Mouse (Mus musculus) MEL (cell line): ENCODE measurements around the gene Zfp366. TPM values are rescaled to one million over a fixed set of nuclear protein-coding genes. Genes with fewer than 3 reads are reported as not detected.

ENCODE experiments used
- DNase-seq: peaks from one replicate; pipeline ENCODE4 v3.0.0; 2011; ENCODE audit warnings: low read depth, low spot score
- H3K27ac ChIP-seq: 2 replicates; pipeline ENCODE4 v1.5.1; 2012; ENCODE audit warnings: low read depth, mild to moderate bottlenecking, control low read depth, low read length, moderate library complexity; ENCODE audit not compliant: control insufficient read depth
- H3K27me3 ChIP-seq, 2 experiments: fragments of 150-350 bp in 1 of 2; sonication (generic) in 1 of 2; 2 replicates each; pipeline ENCODE4 v1.6.1; 2012; ENCODE audit warnings: low read length in 2 of 2, mild to moderate bottlenecking in 2 of 2, improper control_type of control experiment in 1 of 2, moderate library complexity in 1 of 2; ENCODE audit not compliant: insufficient read depth in 2 of 2, control insufficient read depth in 1 of 2
- H3K36me3 ChIP-seq, 2 experiments: 2 replicates each; pipeline ENCODE4 v1.6.1; 2012 to 2014; ENCODE audit warnings: low read length in 2 of 2, improper control_type of control experiment in 1 of 2, inconsistent platforms in 1 of 2, mild to moderate bottlenecking in 1 of 2; ENCODE audit not compliant: insufficient read depth in 2 of 2, control insufficient read depth in 1 of 2
- H3K4me1 ChIP-seq, 2 experiments: fragments of 150-350 bp in 1 of 2; sonication (generic) in 1 of 2; 2 replicates each; pipeline ENCODE4 v1.6.1; 2012; ENCODE audit warnings: low read length in 2 of 2, improper control_type of control experiment in 1 of 2, mild to moderate bottlenecking in 1 of 2; ENCODE audit not compliant: insufficient read depth in 2 of 2, control insufficient read depth in 1 of 2
- H3K4me3 ChIP-seq, 2 experiments: fragments of 150-350 bp in 1 of 2; sonication (generic) in 1 of 2; 2 replicates each; pipeline ENCODE4 v1.5.1; 2012; ENCODE audit warnings: low read depth in 2 of 2, low read length in 2 of 2, mild to moderate bottlenecking in 2 of 2, moderate library complexity in 2 of 2, control low read depth in 1 of 2, improper control_type of control experiment in 1 of 2; ENCODE audit not compliant: control insufficient read depth in 1 of 2, insufficient read depth in 1 of 2
- H3K79me2 ChIP-seq: 2 replicates; pipeline ENCODE4 v1.6.1; 2012; ENCODE audit warnings: mild to moderate bottlenecking, low read length, moderate library complexity; ENCODE audit not compliant: control insufficient read depth, poor library complexity, insufficient read depth
- H3K9ac ChIP-seq: 2 replicates; pipeline ENCODE4 v1.6.1; 2012; ENCODE audit warnings: low read depth, mild to moderate bottlenecking, control low read depth, low read length, moderate library complexity; ENCODE audit not compliant: control insufficient read depth, poor library complexity, severe bottlenecking
- H3K9me3 ChIP-seq: fragments of 150-350 bp; sonication (generic); replicated peaks from 2 replicates; pipeline ENCODE4 v1.6.1; 2012; ENCODE audit warnings: mild to moderate bottlenecking, low read length, improper control_type of control experiment, moderate library complexity; ENCODE audit not compliant: insufficient read depth
- CHD2 ChIP-seq: IDR thresholded peaks from 2 replicates; pipeline ENCODE4 v1.6.1; 2011; ENCODE audit warnings: low read length, improper control_type of control experiment
- ETS1 ChIP-seq: IDR thresholded peaks from 2 replicates; pipeline ENCODE4 v1.6.1; 2012; ENCODE audit warnings: low read depth, mild to moderate bottlenecking, inconsistent platforms, low read length, improper control_type of control experiment, moderate library complexity
- JUND ChIP-seq: IDR thresholded peaks from 2 replicates; pipeline ENCODE4 v1.6.1; 2011; ENCODE audit warnings: low read depth, mild to moderate bottlenecking, improper control_type of control experiment, low read length
- KAT2A ChIP-seq: conservative IDR thresholded peaks from 2 replicates; pipeline ENCODE4 v1.6.1; 2012; ENCODE audit warnings: low read depth, low read length, improper control_type of control experiment, inconsistent platforms
- MAFK ChIP-seq: IDR thresholded peaks from 2 replicates; pipeline ENCODE4 v1.6.1; 2011; ENCODE audit warnings: low read depth, mild to moderate bottlenecking, low read length, improper control_type of control experiment, borderline replicate concordance
- MXI1 ChIP-seq: IDR thresholded peaks from 2 replicates; pipeline ENCODE4 v1.6.1; 2011; ENCODE audit warnings: mild to moderate bottlenecking, low read depth, low read length, improper control_type of control experiment
- MYC ChIP-seq: IDR thresholded peaks from 2 replicates; pipeline ENCODE4 v1.6.1; 2011; ENCODE audit warnings: low read depth, mild to moderate bottlenecking, low read length, improper control_type of control experiment, moderate library complexity
- NRF1 ChIP-seq: IDR thresholded peaks from 2 replicates; pipeline ENCODE4 v1.6.1; 2014; ENCODE audit warnings: low read depth, mild to moderate bottlenecking, inconsistent platforms, low read length, improper control_type of control experiment, moderate library complexity; ENCODE audit not compliant: poor library complexity, insufficient read depth, severe bottlenecking
- POLR2A ChIP-seq, 2 experiments: IDR thresholded peaks; 2 replicates each; pipeline ENCODE4 v1.6.1; 2011 to 2012; ENCODE audit warnings: low read length in 2 of 2, mild to moderate bottlenecking in 2 of 2, control low read depth in 1 of 2, improper control_type of control experiment in 1 of 2, low read depth in 1 of 2, moderate library complexity in 1 of 2; ENCODE audit not compliant: control insufficient read depth in 1 of 2, insufficient read depth in 1 of 2, poor library complexity in 1 of 2
- POLR2AphosphoS2 ChIP-seq: IDR thresholded peaks from 2 replicates; pipeline ENCODE4 v1.6.1; 2011; ENCODE audit warnings: low read length, improper control_type of control experiment
- POLR2AphosphoS5 ChIP-seq: IDR thresholded peaks from 2 replicates; pipeline ENCODE4 v1.6.1; 2012; ENCODE audit warnings: low read depth, borderline replicate concordance, mild to moderate bottlenecking, inconsistent platforms, low read length, moderate library complexity, mixed read lengths
- SMC3 ChIP-seq: IDR thresholded peaks from 2 replicates; pipeline ENCODE4 v1.6.1; 2011; ENCODE audit warnings: low read depth, low read length, improper control_type of control experiment
- TAL1 ChIP-seq: IDR thresholded peaks from 2 replicates; pipeline ENCODE4 v1.6.1; 2012; ENCODE audit warnings: mild to moderate bottlenecking, inconsistent platforms, low read length, moderate library complexity, mixed read lengths
- TCF12 ChIP-seq: IDR thresholded peaks from 2 replicates; pipeline ENCODE4 v1.6.1; 2014; ENCODE audit warnings: low read depth, mild to moderate bottlenecking, inconsistent platforms, low read length, improper control_type of control experiment, moderate library complexity
- USF1 ChIP-seq: IDR thresholded peaks from 2 replicates; pipeline ENCODE4 v1.6.1; 2014; ENCODE audit warnings: low read depth, mild to moderate bottlenecking, inconsistent platforms, low read length, improper control_type of control experiment, moderate library complexity
- USF2 ChIP-seq, 2 experiments: IDR thresholded peaks; 2 replicates each; pipeline ENCODE4 v1.6.1; 2011 to 2012; ENCODE audit warnings: improper control_type of control experiment in 2 of 2, low read length in 2 of 2, borderline replicate concordance in 1 of 2, inconsistent platforms in 1 of 2, low read depth in 1 of 2, mild to moderate bottlenecking in 1 of 2; ENCODE audit not compliant: insufficient read depth in 1 of 2
- ZC3H11A ChIP-seq: IDR thresholded peaks from 2 replicates; pipeline ENCODE4 v1.6.1; 2012; ENCODE audit warnings: low read depth, mild to moderate bottlenecking, inconsistent platforms, low read length, improper control_type of control experiment
- ZKSCAN1 ChIP-seq: IDR thresholded peaks from 2 replicates; pipeline ENCODE4 v1.6.1; 2012; ENCODE audit warnings: low read depth, mild to moderate bottlenecking, inconsistent platforms, low read length, improper control_type of control experiment, moderate library complexity
- ZNF384 ChIP-seq: IDR thresholded peaks from 2 replicates; pipeline ENCODE4 v1.6.1; 2012; ENCODE audit warnings: low read depth, mild to moderate bottlenecking, inconsistent platforms, low read length, improper control_type of control experiment
- polyA plus RNA-seq, 2 experiments: library from polyadenylated mRNA; stranded (reverse) in 1 of 2; unstranded in 1 of 2; fragments of >175 nt in 1 of 2; fragments of >200 nt in 1 of 2; gene quantifications; 2 replicates each; pipeline versions ENCODE4 v1.2.1 to v1.2.4; 2012; ENCODE audit warnings: low replicate concordance in 2 of 2, low read depth in 1 of 2; ENCODE audit not compliant: insufficient read length in 2 of 2, insufficient read depth in 1 of 2, missing spikeins in 1 of 2
- total RNA-seq: library from RNA; depleted of rRNA; stranded (reverse); fragments of 300-350 nt; gene quantifications from 2 replicates; pipeline ENCODE4 v1.2.3, GENCODE M21; 2012

The Zfp366 gene
- total and polyA plus RNA-seq, 3 experiments: not detected

DNA sequence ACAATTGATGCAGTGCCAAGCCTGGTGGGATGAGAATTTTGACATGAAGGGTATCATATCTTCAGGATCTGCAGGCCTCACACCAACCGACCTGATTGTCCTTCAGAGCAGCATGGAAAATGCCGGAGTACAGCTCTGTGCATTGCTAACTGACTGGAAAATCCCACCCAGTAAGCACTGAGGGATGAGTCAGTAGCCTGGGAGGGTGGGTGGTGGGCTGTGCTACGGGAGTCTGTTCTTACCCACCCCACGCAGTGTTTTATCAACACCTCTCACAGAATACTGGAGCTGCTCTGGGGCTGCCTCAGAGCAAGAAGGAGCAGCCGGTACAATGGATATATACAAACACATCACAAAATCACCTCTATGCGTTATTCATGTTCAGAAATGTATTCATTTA lies 79.9 kb downstream of the Zfp366 start:
- Histone ChIP-seq H3K27ac (no peak overlapping the region), H3K27me3 (no peaks in the 10 kb centered on the region), H3K79me2 (no peaks in the 10 kb centered on the region), H3K36me3 (no peaks in the 10 kb centered on the region), H3K9ac (no peak overlapping the region), H3K4me3 (no peak overlapping the region), H3K4me1 (no peaks in the 10 kb centered on the region), H3K9me3 (no peaks in the 10 kb centered on the region)
- TF ChIP-seq ZC3H11A: no peak
- TF ChIP-seq TCF12: no peak
- no peak for TF ChIP-seq KAT2A
- TF ChIP-seq SMC3: no peak
- TF ChIP-seq POLR2AphosphoS2: no peak
- no peak for TF ChIP-seq POLR2A (IDR thresholded peaks at IDR 0.05; ENCODE audit: control insufficient read depth in 1 of 2, insufficient read depth in 1 of 2, low read depth in 1 of 2, low read length in 2 of 2, poor library complexity in 1 of 2)
- TF ChIP-seq MYC: no peak
- TF ChIP-seq MAFK: no peak
- no peak for TF ChIP-seq ZKSCAN1
- no peak for TF ChIP-seq JUND
- DNase-seq: no peak

- Histone ChIP-seq H3K36me3 (no peaks in the 10 kb centered on the region), H3K4me1 (no peaks in the 10 kb centered on the region), H3K79me2 (no peaks in the 10 kb centered on the region), H3K27me3 (no peaks in the 10 kb centered on the region; a peak in 1 of 4 replicates)
- TF ChIP-seq NRF1 (no peak), ETS1 (no peak), CHD2 (no peak), USF1 (no peak), ZNF384 (no peak), POLR2AphosphoS5 (no peak), USF2 (IDR thresholded peaks at IDR 0.05; ENCODE audit: borderline replicate concordance in 1 of 2, insufficient read depth in 1 of 2, low read depth in 1 of 2, low read length in 2 of 2) (no peak), TAL1 (no peak), MXI1 (no peak), JUND (no peak)
- TF ChIP-seq, all 39 proteins: peak for 0
- Histone ChIP-seq H3K9ac (no peak overlapping the region), H3K4me3 (no peak overlapping the region), H3K9me3 (no peaks in the 10 kb centered on the region), H3K27ac (no peak overlapping the region)
- DNase-seq: no peak
These were observed 87.4 kb downstream of the Zfp366 start for GRCm38 (mm10) chr13:99272046-99272445.
